Mouse (Mus musculus): Measurements from ENCODE around the gene Olfr764-ps1. TPM values are rescaled to one million over a fixed set of nuclear protein-coding genes. Genes with fewer than 3 reads are reported as not detected.
"Not testable (repeated sequence)": the region's sequence is repeated elsewhere in the genome, so short reads cannot be mapped to it uniquely, and the experiment has no call there.

Gene Olfr764-ps1
- polyA plus RNA-seq, 1 experiment: not detected

- Histone ChIP-seq H3K4me1 (ENCODE audit: control insufficient read depth, insufficient read depth, low read length) (no peaks in the 10 kb centered on the region), H3K27ac (ENCODE audit: insufficient read depth, low read length) (no peak overlapping the region), H3K27me3 (ENCODE audit: control insufficient read depth, insufficient read depth, low read length, poor library complexity, severe bottlenecking) (no peaks in the 10 kb centered on the region), H3K9ac (ENCODE audit: low read depth, poor library complexity, severe bottlenecking) (no peak overlapping the region), H3K36me3 (ENCODE audit: control insufficient read depth, insufficient read depth, low read length, poor library complexity, severe bottlenecking) (no peaks in the 10 kb centered on the region), H3K9me3 (replicated peaks; ENCODE audit: control insufficient read depth, insufficient read depth, low read length, poor library complexity, severe bottlenecking) (no peaks in the 10 kb centered on the region; the same call in 1 of the 2 replicates), H3K4me3 (ENCODE audit: low read depth, low read length) (no peak overlapping the region)
- no peak for TF ChIP-seq POLR2A (IDR thresholded peaks at IDR 0.05; ENCODE audit: insufficient read depth, low read length)
- no peak for TF ChIP-seq CTCF (IDR thresholded peaks at IDR 0.05; ENCODE audit: low read depth, low read length)
- no peak for TF ChIP-seq EP300 (IDR thresholded peaks at IDR 0.05; ENCODE audit: insufficient read depth, low read depth, low read length)
These were observed 16.4 kb downstream of the Olfr764-ps1 start for GRCm38 (mm10) chr10:129023319-129023718.

- H3K9ac ChIP-seq (ENCODE audit: low read depth, poor library complexity, severe bottlenecking): no peak overlapping the region
- H3K27me3 ChIP-seq (ENCODE audit: control insufficient read depth, insufficient read depth, low read length, poor library complexity, severe bottlenecking): no peaks in the 10 kb centered on the region
- H3K36me3 ChIP-seq (ENCODE audit: control insufficient read depth, insufficient read depth, low read length, poor library complexity, severe bottlenecking): no peaks in the 10 kb centered on the region
- H3K4me1 ChIP-seq (ENCODE audit: control insufficient read depth, insufficient read depth, low read length): no peaks in the 10 kb centered on the region
- TF ChIP-seq EP300 (IDR thresholded peaks at IDR 0.05; ENCODE audit: insufficient read depth, low read depth, low read length) (no peak), CTCF (IDR thresholded peaks at IDR 0.05; ENCODE audit: low read depth, low read length) (no peak), POLR2A (IDR thresholded peaks at IDR 0.05; ENCODE audit: insufficient read depth, low read length) (no peak)
- H3K9me3 ChIP-seq (replicated peaks; ENCODE audit: control insufficient read depth, insufficient read depth, low read length, poor library complexity, severe bottlenecking): 0 out of 2 replicates have a peak, but pooled peaks cover 3% of the 10 kb centered on the region
- no peak overlapping the region for H3K27ac ChIP-seq (ENCODE audit: insufficient read depth, low read length)
- H3K4me3 ChIP-seq (ENCODE audit: low read depth, low read length): no peak overlapping the region
These were observed 25.2 kb downstream of the Olfr764-ps1 start for GRCm38 (mm10) chr10:129014477-129014876.

GRCm38 (mm10) chr10:129011511-129011910, 28.2 kb downstream of the Olfr764-ps1 start:
- H3K4me3 ChIP-seq (ENCODE audit: low read depth, low read length); H3K27me3 ChIP-seq (ENCODE audit: control insufficient read depth, insufficient read depth, low read length, poor library complexity, severe bottlenecking); H3K4me1 ChIP-seq (ENCODE audit: control insufficient read depth, insufficient read depth, low read length); H3K9ac ChIP-seq (ENCODE audit: low read depth, poor library complexity, severe bottlenecking); H3K36me3 ChIP-seq (ENCODE audit: control insufficient read depth, insufficient read depth, low read length, poor library complexity, severe bottlenecking); H3K27ac ChIP-seq (ENCODE audit: insufficient read depth, low read length): not testable (repeated sequence)
- H3K9me3 ChIP-seq (replicated peaks; ENCODE audit: control insufficient read depth, insufficient read depth, low read length, poor library complexity, severe bottlenecking): peaks cover 22% of the 10 kb centered on the region

- Histone ChIP-seq H3K27ac (ENCODE audit: insufficient read depth, low read length) (no peak within 1 kb of the TSS), H3K4me1 (ENCODE audit: control insufficient read depth, insufficient read depth, low read length) (no peaks in the 10 kb centered on the region), H3K36me3 (ENCODE audit: control insufficient read depth, insufficient read depth, low read length, poor library complexity, severe bottlenecking) (no peaks in the 10 kb centered on the region), H3K9ac (ENCODE audit: low read depth, poor library complexity, severe bottlenecking) (no peak within 1 kb of the TSS), H3K4me3 (ENCODE audit: low read depth, low read length) (no peak within 1 kb of the TSS), H3K27me3 (ENCODE audit: control insufficient read depth, insufficient read depth, low read length, poor library complexity, severe bottlenecking) (no peaks in the 10 kb centered on the region), H3K9me3 (replicated peaks; ENCODE audit: control insufficient read depth, insufficient read depth, low read length, poor library complexity, severe bottlenecking) (peaks cover 28% of the 10 kb centered on the region)
- no peak for TF ChIP-seq POLR2A (IDR thresholded peaks at IDR 0.05; ENCODE audit: insufficient read depth, low read length)
- no peak for TF ChIP-seq CTCF (IDR thresholded peaks at IDR 0.05; ENCODE audit: low read depth, low read length)
- no peak for TF ChIP-seq EP300 (IDR thresholded peaks at IDR 0.05; ENCODE audit: insufficient read depth, low read depth, low read length)
These were observed 29.3 kb downstream of the Olfr764-ps1 start, which contains the start of gene Olfr763 for GRCm38 (mm10) chr10:129010288-129010841. Gene Olfr763 (plus strand): TSS chr10:129010791.

- Histone ChIP-seq H3K9ac (ENCODE audit: low read depth, poor library complexity, severe bottlenecking) (no peak overlapping the region), H3K36me3 (ENCODE audit: control insufficient read depth, insufficient read depth, low read length, poor library complexity, severe bottlenecking) (no peaks in the 10 kb centered on the region), H3K4me3 (ENCODE audit: low read depth, low read length) (no peak overlapping the region), H3K9me3 (replicated peaks; ENCODE audit: control insufficient read depth, insufficient read depth, low read length, poor library complexity, severe bottlenecking) (peaks cover 30% of the 10 kb centered on the region), H3K4me1 (ENCODE audit: control insufficient read depth, insufficient read depth, low read length) (no peaks in the 10 kb centered on the region), H3K27me3 (ENCODE audit: control insufficient read depth, insufficient read depth, low read length, poor library complexity, severe bottlenecking) (no peaks in the 10 kb centered on the region), H3K27ac (ENCODE audit: insufficient read depth, low read length) (no peak overlapping the region)
- TF ChIP-seq POLR2A (IDR thresholded peaks at IDR 0.05; ENCODE audit: insufficient read depth, low read length): no peak
- TF ChIP-seq CTCF (IDR thresholded peaks at IDR 0.05; ENCODE audit: low read depth, low read length): no peak
- TF ChIP-seq EP300 (IDR thresholded peaks at IDR 0.05; ENCODE audit: insufficient read depth, low read depth, low read length): no peak
These were observed 35.4 kb downstream of the Olfr764-ps1 start for GRCm38 (mm10) chr10:129004032-129004920.

GRCm38 (mm10) chr10:128996523-128997040, 43.1 kb downstream of the Olfr764-ps1 start:
- no peak overlapping the region for H3K4me3 ChIP-seq (ENCODE audit: low read depth, low read length)
- TF ChIP-seq EP300 (IDR thresholded peaks at IDR 0.05; ENCODE audit: insufficient read depth, low read depth, low read length) (no peak), POLR2A (IDR thresholded peaks at IDR 0.05; ENCODE audit: insufficient read depth, low read length) (no peak), CTCF (IDR thresholded peaks at IDR 0.05; ENCODE audit: low read depth, low read length) (no peak)
- no peaks in the 10 kb centered on the region for H3K9me3 ChIP-seq (replicated peaks; ENCODE audit: control insufficient read depth, insufficient read depth, low read length, poor library complexity, severe bottlenecking)
- no peaks in the 10 kb centered on the region for H3K4me1 ChIP-seq (ENCODE audit: control insufficient read depth, insufficient read depth, low read length)
- H3K27me3 ChIP-seq (ENCODE audit: control insufficient read depth, insufficient read depth, low read length, poor library complexity, severe bottlenecking): no peaks in the 10 kb centered on the region
- no peak overlapping the region for H3K9ac ChIP-seq (ENCODE audit: low read depth, poor library complexity, severe bottlenecking)
- no peaks in the 10 kb centered on the region for H3K36me3 ChIP-seq (ENCODE audit: control insufficient read depth, insufficient read depth, low read length, poor library complexity, severe bottlenecking)
- no peak overlapping the region for H3K27ac ChIP-seq (ENCODE audit: insufficient read depth, low read length)

All from ES-Bruce4 (cell line).